Mouse (Mus musculus) lung, adult 2 months (tissue): Measurements from ENCODE around the gene Gtf3c3.

Experiments
- CTCF ChIP-seq: fragments of 200-500 bp; IDR thresholded peaks from 2 replicates; pipeline ENCODE4 v1.5.1; 2011; ENCODE audit warnings: mild to moderate bottlenecking, low read length, control low read depth; ENCODE audit not compliant: insufficient read depth
- POLR2A ChIP-seq: fragments of 200-500 bp; IDR thresholded peaks from 2 replicates; pipeline ENCODE4 v1.6.1; 2011; ENCODE audit warnings: low read depth, mild to moderate bottlenecking, control low read depth, low read length, borderline replicate concordance; ENCODE audit errors: extremely low read depth

DNA sequence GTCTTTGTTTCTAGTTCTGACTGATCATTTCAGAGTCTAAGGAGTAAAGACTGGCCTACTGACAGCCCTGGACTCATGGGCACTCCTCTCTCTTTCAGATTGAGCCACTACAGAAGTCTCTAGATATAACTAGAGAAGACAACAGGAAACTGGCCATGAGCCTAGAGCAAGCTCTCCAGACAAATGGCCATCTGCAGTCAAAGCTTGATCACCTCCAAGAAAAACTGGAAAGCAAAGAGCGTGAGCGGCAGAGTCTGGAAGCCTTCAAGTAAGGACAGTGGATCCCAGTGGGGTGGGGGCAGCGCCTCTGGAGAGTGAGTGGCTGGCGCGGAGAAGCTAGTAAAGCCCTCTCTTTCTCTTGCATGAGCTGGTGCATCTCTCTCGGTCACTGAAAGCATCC lies 82.2 kb downstream of the Gtf3c3 start:
- TF ChIP-seq CTCF, result no peak
- no peak for TF ChIP-seq POLR2A
